Mouse (Mus musculus): Measurements from ENCODE around the gene Nfkbia.

GRCm38 (mm10) chr12:55446746-55447395 is 45.6 kb downstream of the Nfkbia start:
- TF ChIP-seq CTCF (IDR thresholded peaks at IDR 0.05; ENCODE audit: low read depth, low read length) (no peak), POLR2A (IDR thresholded peaks at IDR 0.05; ENCODE audit: borderline replicate concordance, low read depth, low read length) (no peak)

Data from bone marrow macrophage, adult 2 months (primary cell).